Mouse (Mus musculus) adrenal gland (tissue): ENCODE data around the gene Plscr4.

Experiments
- intact Hi-C: fragments of 180-260 bp; cut with DNase I; formaldehyde crosslinking; loops from one replicate; pipeline ENCODE4 v1.15.1; 2025

Gene Plscr4

DNA sequence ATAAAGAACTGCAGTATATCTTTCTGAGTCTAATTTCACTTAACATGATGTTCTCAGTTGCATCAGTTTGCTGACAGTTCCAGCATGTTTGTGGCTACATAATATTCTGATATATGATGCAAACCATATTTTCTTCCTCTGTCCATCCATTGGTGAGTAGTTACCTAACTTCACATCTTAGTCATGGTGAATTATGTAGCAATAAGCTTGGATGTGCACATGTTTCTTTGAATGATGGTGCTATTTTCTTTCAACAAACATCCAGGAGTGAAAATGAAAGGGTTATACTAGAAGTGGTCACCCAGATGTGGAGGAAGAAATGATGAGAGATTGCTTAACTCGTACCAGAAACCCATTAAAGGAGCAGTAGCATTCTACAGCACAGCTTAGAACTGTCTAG, 47.7 kb downstream of the Plscr4 start:
- intact Hi-C loops = no loop called here

GRCm38 (mm10) chr9:92511696-92512095, 54.5 kb downstream of the Plscr4 start:
- intact Hi-C loops = no loop called here

DNA sequence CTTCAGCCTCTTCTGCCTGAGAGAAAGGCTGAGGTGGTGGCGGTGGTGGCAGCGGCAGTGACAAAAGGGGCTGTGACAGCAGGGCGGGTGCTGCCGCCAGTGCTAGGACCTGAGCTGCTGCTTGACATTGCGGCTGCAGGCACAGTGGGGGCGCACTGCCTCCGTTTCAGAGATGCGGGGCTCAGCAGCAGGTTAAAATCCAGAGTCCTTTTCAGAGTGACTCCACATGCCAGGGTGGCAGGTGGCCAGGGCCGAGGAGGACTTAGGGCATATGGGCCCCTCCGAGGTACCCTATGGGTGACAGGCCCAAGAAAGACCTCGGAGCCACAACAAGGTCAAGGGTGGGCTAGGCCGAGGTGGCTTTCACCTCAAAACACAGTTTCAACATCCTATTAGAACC, 59.9 kb downstream of the Plscr4 start:
- intact Hi-C loops = no loop called here

DNA sequence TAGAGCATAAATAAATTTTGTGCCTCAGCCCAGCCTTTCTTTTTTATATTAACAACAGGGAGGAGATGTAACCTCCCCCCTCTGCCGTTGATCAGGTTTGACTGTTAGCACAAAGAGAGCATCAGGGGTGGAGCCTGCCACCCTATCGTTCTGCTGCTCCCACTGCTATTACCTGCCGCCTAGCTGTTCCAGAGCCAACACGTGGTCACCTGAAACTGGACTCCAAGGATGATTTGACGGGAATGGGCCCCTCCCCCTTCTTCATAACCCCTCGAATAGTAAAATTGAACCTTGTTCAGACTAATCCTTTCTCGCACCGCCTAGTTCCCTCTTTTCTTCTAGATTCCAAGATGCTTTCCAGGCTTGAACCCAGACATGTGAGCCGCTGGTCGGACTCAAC, 63.6 kb downstream of the Plscr4 start:
- intact Hi-C loops = no loop called here

DNA sequence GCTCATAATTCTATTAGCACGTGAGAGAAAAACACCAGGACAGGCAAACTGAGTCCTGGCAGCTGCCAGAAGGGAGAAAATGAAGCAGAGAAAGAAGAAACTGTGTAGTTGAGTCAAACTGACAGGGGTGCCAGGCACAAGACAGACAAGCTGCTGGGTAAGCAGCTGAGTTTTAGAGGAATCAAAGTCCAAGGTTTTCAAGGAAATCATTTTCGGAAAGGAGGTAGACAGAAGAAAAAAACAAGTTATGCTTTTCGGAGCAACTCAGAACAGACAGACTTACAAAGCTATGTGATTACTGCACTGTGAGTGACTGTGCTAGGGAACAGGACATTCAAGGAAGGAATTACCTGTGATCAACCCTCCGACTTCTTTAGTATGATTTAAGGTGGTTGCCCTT, 67.3 kb downstream of the Plscr4 start:
- intact Hi-C loops = no loop called here

- intact Hi-C loops = no loop called here
Measured at GRCm38 (mm10) chr9:92530055-92530454, 72.9 kb downstream of the Plscr4 start.

- intact Hi-C loops = no loop called here
Measured at GRCm38 (mm10) chr9:92537735-92538134, 80.6 kb downstream of the Plscr4 start.

- intact Hi-C loops = no loop called here
Measured at GRCm38 (mm10) chr9:92538216-92538615, 81.0 kb downstream of the Plscr4 start.
